Mouse (Mus musculus) cortical plate, adult 2 months (tissue): ENCODE data around the gene Tubgcp5. TPM values are rescaled to one million over a fixed set of nuclear protein-coding genes. Genes with fewer than 3 reads are reported as not detected.
"Not testable (repeated sequence)": the region's sequence is repeated elsewhere in the genome, so short reads cannot be mapped to it uniquely, and the experiment has no call there.

ENCODE experiments used
- H3K27ac ChIP-seq: fragments of 200-500 bp; 2 replicates; pipeline ENCODE4 v1.5.1; 2012; ENCODE audit warnings: low read length, control low read depth, inconsistent platforms; ENCODE audit not compliant: insufficient read depth
- H3K4me1 ChIP-seq: fragments of 200-500 bp; 2 replicates; pipeline ENCODE4 v1.6.1; 2011; ENCODE audit warnings: low read length; ENCODE audit not compliant: control insufficient read depth, insufficient read depth
- H3K4me3 ChIP-seq: fragments of 200-500 bp; 2 replicates; pipeline ENCODE4 v1.5.1; 2011; ENCODE audit warnings: mild to moderate bottlenecking, low read length, control low read depth; ENCODE audit not compliant: insufficient read depth
- CTCF ChIP-seq: fragments of 200-500 bp; IDR thresholded peaks from 2 replicates; pipeline ENCODE4 v1.5.1; 2011; ENCODE audit warnings: mild to moderate bottlenecking, control low read depth, low read length; ENCODE audit not compliant: insufficient read depth; ENCODE audit errors: extremely low read depth
- POLR2A ChIP-seq: fragments of 200-500 bp; IDR thresholded peaks from 2 replicates; pipeline ENCODE4 v1.6.1; 2011; ENCODE audit warnings: mild to moderate bottlenecking, low read length, control low read depth; ENCODE audit not compliant: insufficient read depth; ENCODE audit errors: extremely low read depth
- polyA plus RNA-seq: library from polyadenylated mRNA; depleted of rRNA; stranded (reverse); fragments of >200 nt; gene quantifications from 2 replicates; pipeline ENCODE4 v1.2.3, GENCODE M21; 2012; rRNA removed

The Tubgcp5 gene
- 19.4 and 20.8 TPM in 2 replicates for polyA plus RNA-seq

DNA sequence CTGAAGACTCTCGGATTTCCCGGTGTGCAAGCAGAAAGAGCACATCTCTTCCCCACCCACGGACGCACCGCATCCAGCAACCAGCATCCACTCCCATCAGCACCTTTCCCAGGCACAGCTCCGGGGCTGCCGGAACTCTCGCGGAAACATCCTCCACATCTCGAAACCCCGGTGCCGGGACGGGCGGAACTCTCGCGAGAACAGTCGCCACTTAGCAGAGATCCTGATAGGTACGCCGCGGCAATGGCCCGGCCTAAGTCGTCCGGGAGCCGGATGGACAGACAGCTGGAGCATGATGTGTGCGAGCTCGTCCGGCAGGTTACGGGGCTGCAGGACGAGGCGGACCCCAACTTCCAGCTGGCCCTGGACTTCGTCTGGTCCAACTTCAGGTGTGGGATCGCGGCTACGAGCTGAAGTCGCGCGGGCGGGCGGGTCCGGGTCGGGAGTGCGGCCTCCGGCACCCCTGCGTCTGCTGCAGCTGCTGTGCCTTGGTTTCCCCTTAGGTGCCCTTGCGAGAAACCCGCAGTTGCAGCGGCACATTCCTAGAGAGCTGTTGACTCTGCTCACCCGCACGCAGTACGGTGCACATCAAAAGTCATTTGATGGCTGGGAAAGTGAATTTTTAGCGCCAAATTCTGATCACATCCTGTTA lies at the start of gene Tubgcp5:
Gene Tubgcp5, plus strand, starts transcription at position 203 of the 652 bp plus-strand sequence.
- TF ChIP-seq POLR2A (peak; percentile 90), CTCF (no peak)
- Histone ChIP-seq H3K4me1 (peaks cover 8% of the 10 kb centered on the region), H3K4me3 (peak within 1 kb of the TSS; percentile 78), H3K27ac (0 out of 2 replicates have a peak within 1 kb of the TSS, but pooled peaks have one; percentile 17)

DNA sequence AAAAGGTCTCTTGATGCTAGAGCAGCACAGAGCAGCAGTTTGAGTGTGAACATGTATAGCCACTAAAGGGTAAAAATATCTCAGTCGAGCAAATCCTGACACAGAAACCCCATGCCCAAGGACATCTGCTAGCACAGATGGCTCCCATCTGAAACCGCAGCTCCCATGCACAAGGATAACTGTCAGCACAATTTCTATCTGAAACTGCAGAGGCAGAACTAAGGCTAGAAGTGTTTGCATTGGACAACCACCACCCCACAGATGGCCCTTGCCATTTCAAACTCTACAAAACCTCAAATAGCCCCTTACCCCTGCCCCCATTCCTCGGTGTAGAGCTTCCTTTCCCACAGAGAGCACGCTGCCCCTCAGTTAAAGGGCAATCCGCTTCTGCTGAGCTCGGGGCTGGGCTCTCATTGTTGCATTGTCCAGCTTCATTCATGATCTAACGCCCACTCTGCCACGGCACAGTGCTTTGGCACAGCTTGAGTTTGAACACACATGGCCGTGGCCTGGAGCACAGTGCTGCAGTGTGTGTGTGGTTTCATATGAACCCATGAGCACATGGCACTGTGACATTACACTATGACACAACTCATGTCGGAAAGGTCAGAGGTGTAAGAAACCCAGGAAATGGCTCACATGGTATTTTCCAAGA lies 49.3 kb upstream of the Tubgcp5 start:
- Histone ChIP-seq H3K4me1 (peaks cover 2% of the 10 kb centered on the region; the same call in 1 of the 2 replicates), H3K4me3 (no peak overlapping the region), H3K27ac (no peak overlapping the region)
- TF ChIP-seq CTCF (no peak), POLR2A (no peak)

DNA sequence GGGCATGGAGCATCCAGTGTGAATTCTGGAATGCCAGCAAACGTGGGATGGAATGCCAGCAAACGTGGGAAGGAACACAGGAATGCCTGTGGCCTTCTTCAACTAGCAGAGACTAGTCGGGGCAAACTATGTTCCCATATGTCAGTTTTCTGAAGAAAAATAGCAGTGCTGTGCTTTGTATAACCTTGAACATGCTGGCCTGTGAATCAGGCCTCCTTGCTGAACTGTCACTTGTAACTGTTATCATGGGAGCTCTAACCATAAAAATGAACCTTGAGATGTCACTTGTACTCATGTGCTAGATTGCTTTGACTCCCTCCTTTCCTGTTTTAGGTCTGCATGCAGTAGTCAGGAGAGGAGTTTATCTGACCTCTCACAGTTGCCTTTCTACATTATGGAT lies 43.1 kb upstream of the Tubgcp5 start:
- H3K4me3 ChIP-seq = no peak overlapping the region
- H3K4me1 ChIP-seq = no peaks in the 10 kb centered on the region
- H3K27ac ChIP-seq = no peak overlapping the region
- TF ChIP-seq CTCF (no peak), POLR2A (no peak)

DNA sequence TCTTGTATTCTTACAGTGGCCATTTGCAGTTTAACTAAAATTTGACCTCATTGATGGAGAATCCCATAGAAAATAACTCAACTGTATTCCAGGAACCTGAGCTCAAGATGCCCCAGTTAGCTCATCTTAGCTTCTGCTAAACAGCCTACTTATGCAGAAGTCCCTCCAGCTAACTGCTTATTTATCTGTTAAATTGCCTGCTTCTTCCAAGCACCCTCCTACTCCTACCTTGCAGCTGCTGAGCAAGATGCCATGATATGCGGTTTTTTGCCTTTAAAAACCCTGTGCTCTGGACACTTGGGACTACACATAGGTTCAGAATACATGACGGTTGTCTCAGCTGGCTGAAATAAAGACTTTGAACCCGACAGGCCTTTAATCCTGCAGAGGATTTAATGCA lies 34.6 kb upstream of the Tubgcp5 start:
- H3K4me3 ChIP-seq = no peak overlapping the region
- no peak for TF ChIP-seq CTCF
- TF ChIP-seq POLR2A = no peak
- H3K27ac ChIP-seq = no peak overlapping the region
- H3K4me1 ChIP-seq = no peaks in the 10 kb centered on the region; the same call in 1 of the 2 replicates

DNA sequence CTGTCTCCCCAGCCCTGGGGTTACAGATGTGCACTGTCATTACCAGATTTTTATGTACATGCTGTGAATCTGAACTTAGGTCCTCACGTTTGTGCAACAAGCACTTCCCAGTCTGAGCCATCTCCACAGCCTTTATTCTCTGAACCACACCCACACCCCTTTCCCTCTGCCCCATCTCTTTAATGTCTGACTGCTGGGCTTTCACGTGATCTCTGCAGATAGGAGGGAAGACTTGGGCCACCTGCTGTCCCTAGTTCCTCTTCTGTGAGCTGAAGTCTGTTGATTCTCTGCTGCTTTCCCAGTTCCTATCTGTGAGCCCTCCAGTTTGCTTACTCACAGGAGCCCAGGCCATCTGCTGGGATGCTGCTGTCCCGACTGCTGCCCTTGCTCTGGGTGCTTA lies 26.0 kb upstream of the Tubgcp5 start, which contains the start of gene Siglech:
Gene Siglech, plus strand, starts transcription at position 253 of the 400 bp plus-strand sequence.
- TF ChIP-seq CTCF (no peak), POLR2A (no peak)
- Histone ChIP-seq H3K4me1 (no peaks in the 10 kb centered on the region), H3K27ac (peak within 1 kb of the TSS; percentile 64), H3K4me3 (peak within 1 kb of the TSS; percentile 1; the same call in 1 of the 2 replicates)

DNA sequence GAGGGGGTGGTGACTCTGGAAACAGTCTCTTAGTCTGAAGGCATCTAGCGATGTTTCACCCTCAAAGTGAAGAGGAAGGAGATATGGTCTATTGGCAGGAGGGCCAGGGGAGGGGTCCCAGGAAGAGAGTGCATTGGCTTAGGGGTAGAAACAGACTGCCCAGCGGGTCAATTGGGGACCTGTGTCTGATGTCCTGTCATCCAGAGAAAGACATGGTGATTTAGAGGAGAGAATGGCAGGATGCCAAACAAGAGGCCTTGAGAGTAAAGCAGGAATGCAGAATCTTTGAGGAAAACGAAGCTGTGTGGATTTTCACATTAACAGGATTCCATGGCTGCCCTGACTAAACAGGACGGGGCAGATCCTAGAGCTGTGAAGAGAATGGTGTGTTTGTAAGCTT lies 13.9 kb upstream of the Tubgcp5 start:
- Histone ChIP-seq H3K4me3 (no peak overlapping the region), H3K27ac (no peak overlapping the region), H3K4me1 (no peaks in the 10 kb centered on the region)
- no peak for TF ChIP-seq CTCF
- no peak for TF ChIP-seq POLR2A

DNA sequence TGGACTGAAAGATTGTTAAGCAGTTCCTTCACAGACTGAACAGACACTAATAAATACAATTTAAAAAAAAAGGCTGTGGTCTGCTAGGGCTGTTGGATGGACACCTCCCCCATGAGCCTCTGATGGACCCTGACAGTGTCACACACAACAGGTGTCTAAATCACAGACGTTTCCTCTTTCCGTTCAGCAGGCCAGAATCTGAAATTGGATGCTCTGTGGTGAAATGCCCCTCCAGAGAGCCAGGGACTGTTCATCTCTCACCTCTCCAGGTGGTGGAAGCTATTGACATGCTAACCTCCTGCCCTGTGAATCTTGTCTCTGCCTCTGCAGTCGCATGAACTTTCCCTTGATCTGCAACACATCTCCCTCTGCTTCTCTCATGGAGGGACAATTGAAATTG lies 11.5 kb upstream of the Tubgcp5 start:
- TF ChIP-seq CTCF (no peak), POLR2A (no peak)
- no peak overlapping the region for H3K27ac ChIP-seq
- H3K4me1 ChIP-seq = no peaks in the 10 kb centered on the region
- no peak overlapping the region for H3K4me3 ChIP-seq

DNA sequence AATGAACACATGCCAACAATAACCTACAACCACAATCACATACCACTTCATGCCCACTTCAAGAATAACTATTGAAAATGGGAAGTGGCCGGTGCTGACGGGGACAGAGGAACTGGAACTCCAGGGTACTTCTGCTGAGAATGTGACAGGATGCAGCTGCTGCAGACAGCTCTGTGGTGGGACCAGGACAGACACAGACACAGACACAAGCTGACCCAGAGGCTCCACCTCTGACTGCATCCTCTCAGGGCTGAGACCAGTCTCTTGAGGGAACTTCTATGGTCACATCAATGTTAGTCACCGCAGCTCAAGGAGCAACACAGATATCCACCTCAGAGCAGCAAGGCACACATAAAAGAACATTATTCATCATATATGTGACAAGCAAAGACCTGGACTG lies 9.4 kb upstream of the Tubgcp5 start:
- Histone ChIP-seq H3K4me1 (no peaks in the 10 kb centered on the region), H3K4me3 (no peak overlapping the region)
- TF ChIP-seq POLR2A (0 out of 2 replicates have a peak, but pooled peaks have one; percentile 9), CTCF (no peak)

DNA sequence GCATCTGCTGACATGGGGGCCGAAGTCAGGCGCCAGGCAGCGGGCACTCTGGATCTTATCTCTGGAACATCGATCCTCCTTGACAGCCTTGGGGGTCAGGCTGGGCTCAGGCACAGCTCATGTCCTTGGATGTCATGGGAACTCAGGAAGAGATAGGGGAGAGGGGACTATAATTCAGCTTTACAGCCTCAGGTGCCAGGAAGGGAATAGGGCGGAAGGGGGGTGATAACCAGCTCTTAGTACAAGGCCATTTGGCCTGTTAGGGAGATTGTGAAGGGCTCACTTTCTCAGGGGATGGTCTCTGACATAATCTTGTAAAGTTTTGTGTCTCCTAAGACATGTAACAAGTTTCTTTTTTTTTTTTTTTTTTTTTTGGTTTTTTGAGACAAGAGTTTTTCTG lies 3.4 kb upstream of the Tubgcp5 start:
- H3K4me1 ChIP-seq, H3K27ac ChIP-seq, H3K4me3 ChIP-seq: not testable (repeated sequence)

More for the DNA sequence above, 9.4 kb upstream of the Tubgcp5 start:
- H3K27ac ChIP-seq = peak overlapping the region; percentile 76

DNA sequence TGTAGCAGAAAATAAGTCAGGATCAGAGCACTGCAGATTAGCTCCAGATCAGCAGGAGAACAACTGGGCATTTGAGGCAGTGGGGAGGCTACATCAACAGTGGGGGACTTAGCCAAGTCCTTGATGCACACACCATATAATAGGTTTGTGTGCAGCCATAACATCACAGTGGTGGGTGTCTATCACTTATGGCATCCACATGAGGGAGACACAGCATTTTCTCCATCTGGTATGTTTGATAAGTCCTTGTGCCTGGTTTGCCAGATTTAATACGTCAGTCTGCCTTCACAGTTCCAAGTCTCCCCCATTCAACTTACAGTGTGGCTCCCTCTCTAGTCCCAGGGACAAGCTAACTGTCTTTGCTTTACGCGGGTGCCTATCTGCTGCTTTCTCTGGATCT lies 1.7 kb upstream of the Tubgcp5 start:
- Histone ChIP-seq H3K27ac (no peak overlapping the region), H3K4me1 (peaks cover 8% of the 10 kb centered on the region), H3K4me3 (no peak overlapping the region)
- TF ChIP-seq POLR2A (no peak), CTCF (no peak)
